Mouse (Mus musculus) R1 (cell line): ENCODE measurements around the gene Nelfcd.

ENCODE experiments used
- DNase-seq: peaks from one replicate; pipeline ENCODE4 v3.0.0-alpha.2; 2018; ENCODE audit warnings: low read depth, low spot score

Gene Nelfcd

GRCm38 (mm10) chr2:174473550-174473927 lies 57.9 kb downstream of the Nelfcd start:
- no peak for DNase-seq
